Mouse (Mus musculus): ENCODE measurements at regions not wholly inside any gene's neighbourhood (a gene's known extent, or its start where the extent isn't known, plus 50 kb on each side); places are given as distances from the start of the nearest gene placed in this dataset.

- no peaks in the 10 kb centered on the region for H3K4me1 ChIP-seq (replicated peaks)
- H3K36me3 ChIP-seq = no peaks in the 10 kb centered on the region
- H3K27me3 ChIP-seq (ENCODE audit: insufficient read depth, poor library complexity, severe bottlenecking) = no peaks in the 10 kb centered on the region
- H3K9me3 ChIP-seq = no peaks in the 10 kb centered on the region
- no peak overlapping the region for H3K4me3 ChIP-seq
- no peak overlapping the region for H3K27ac ChIP-seq
- 80% methylated on average over 4 of the region's 4 CpGs for WGBS
- DNase-seq (ENCODE audit: low spot score) = no peak
Measured at GRCm38 (mm10) chr8:103853048-103853447, 248.4 kb upstream of the Cdh5 start.

- Histone ChIP-seq H3K36me3 (no peaks in the 10 kb centered on the region), H3K4me1 (replicated peaks) (no peaks in the 10 kb centered on the region), H3K27me3 (ENCODE audit: insufficient read depth, poor library complexity, severe bottlenecking) (no peaks in the 10 kb centered on the region), H3K9me3 (no peaks in the 10 kb centered on the region), H3K4me3 (no peak overlapping the region), H3K27ac (no peak overlapping the region)
- no peak for DNase-seq (ENCODE audit: low spot score)
- 82% methylated on average over 9 of the region's 9 CpGs for WGBS
Measured at GRCm38 (mm10) chr8:103855291-103855690, 246.1 kb upstream of the Cdh5 start.

DNA sequence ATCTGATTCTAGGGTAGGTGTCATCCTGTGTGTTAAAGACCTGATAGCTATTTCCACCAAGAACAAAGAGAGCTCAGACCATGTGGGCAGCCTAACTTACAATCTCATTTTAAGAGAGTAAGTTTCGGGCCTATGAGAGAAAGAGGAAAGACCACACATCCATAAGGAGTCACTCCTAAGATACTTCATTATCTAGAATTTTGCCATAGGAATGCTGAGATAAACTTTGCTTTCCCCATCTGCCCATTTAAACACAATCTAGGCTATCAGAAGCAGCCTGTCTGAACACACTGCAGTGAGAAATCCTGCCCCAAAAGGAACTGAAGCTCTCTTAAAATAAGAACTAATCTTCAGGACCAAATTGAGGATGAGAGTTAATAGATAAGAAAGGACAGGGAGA, 242.3 kb upstream of the Cdh5 start:
- 88% methylated on average over 1 of the region's 1 CpGs for WGBS
- peaks cover 11% of the 10 kb centered on the region; the same call in 1 of the 2 replicates for H3K4me1 ChIP-seq (replicated peaks)
- no peaks in the 10 kb centered on the region for H3K27me3 ChIP-seq (ENCODE audit: insufficient read depth, poor library complexity, severe bottlenecking)
- no peaks in the 10 kb centered on the region for H3K36me3 ChIP-seq
- H3K9me3 ChIP-seq = no peaks in the 10 kb centered on the region
- no peak for DNase-seq (ENCODE audit: low spot score)
- no peak overlapping the region for H3K27ac ChIP-seq
- no peak overlapping the region for H3K4me3 ChIP-seq

DNA sequence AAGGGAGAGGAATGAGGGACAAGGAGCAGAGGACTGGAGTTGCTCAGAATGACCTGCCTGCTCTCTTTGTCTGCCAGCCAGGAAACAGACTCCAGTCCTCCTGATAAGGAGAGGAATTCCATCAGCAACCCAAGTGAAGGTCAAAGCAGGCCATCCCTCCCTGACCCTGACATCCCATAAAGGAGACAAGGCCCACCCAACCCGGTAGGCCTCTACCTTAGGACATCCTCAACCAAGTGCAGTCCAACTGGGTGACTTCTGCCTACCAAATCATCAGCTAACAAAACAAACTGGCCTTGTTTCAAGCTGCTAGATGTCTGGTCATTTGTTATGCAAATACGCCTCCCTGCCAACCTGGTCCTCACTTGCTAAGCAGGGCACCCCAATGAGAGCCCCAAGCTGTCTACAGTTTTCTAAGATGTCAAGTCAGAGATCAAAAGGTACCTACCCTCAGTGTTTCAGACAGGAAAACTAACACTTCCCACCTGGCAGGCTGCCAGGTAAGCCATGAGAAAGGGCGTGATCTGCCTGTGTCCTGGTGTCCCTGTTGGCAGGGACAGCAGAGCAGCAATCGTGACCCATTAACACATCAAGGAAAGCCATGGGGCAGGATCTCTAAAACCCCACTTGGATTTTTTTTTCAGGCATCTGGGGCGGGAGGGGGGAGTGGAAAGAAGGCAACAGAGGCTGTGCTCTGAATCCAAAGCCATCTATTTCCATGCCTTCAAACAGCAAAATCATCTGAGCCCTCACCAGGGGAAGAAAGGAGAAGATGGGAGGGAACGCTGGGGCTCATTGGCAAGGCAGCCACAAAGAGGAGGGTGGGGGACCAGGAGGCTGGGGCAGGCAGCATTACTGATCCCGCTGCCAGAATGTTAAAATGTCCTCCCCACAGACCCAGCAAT, 227.6 kb upstream of the Cdh5 start:
- Histone ChIP-seq H3K9me3 (no peaks in the 10 kb centered on the region), H3K36me3 (no peaks in the 10 kb centered on the region), H3K27ac (no peak overlapping the region), H3K27me3 (ENCODE audit: insufficient read depth, poor library complexity, severe bottlenecking) (no peaks in the 10 kb centered on the region), H3K4me3 (no peak overlapping the region), H3K4me1 (replicated peaks) (peaks cover 19% of the 10 kb centered on the region)
- no peak for DNase-seq (ENCODE audit: low spot score)
- WGBS = 38% methylated on average over 7 of the region's 7 CpGs

DNA sequence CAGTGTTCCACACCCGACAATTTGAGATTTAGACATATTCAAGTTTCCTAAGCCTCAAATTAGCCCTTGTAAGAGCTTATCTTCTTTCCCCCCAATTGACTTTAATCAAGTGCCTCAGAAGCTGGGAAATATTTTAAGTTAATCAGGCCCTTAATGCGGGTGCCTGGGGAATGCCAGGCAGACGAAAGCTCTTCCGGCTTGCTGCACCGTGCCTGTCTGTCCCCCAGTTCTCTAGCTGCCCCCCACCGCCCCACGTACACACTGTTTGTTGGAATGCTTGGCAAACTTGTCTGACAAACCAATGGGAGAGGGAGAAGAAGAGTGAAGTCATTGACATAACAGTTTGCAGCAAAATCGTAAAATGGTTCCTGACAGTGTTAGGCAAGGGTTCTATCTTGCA, 226.9 kb upstream of the Cdh5 start:
- H3K27ac ChIP-seq = no peak overlapping the region
- 62% methylated on average over 8 of the region's 8 CpGs for WGBS
- no peaks in the 10 kb centered on the region for H3K27me3 ChIP-seq (ENCODE audit: insufficient read depth, poor library complexity, severe bottlenecking)
- peaks cover 19% of the 10 kb centered on the region for H3K4me1 ChIP-seq (replicated peaks)
- DNase-seq (ENCODE audit: low spot score) = no peak
- H3K36me3 ChIP-seq = no peaks in the 10 kb centered on the region
- no peaks in the 10 kb centered on the region for H3K9me3 ChIP-seq
- H3K4me3 ChIP-seq = no peak overlapping the region

- H3K36me3 ChIP-seq = no peaks in the 10 kb centered on the region
- WGBS = 83% methylated on average over 2 of the region's 2 CpGs
- peaks cover 5% of the 10 kb centered on the region for H3K4me1 ChIP-seq (replicated peaks)
- H3K9me3 ChIP-seq = no peaks in the 10 kb centered on the region
- H3K27ac ChIP-seq = no peak overlapping the region
- no peak overlapping the region for H3K4me3 ChIP-seq
- DNase-seq (ENCODE audit: low spot score) = no peak
- no peaks in the 10 kb centered on the region for H3K27me3 ChIP-seq (ENCODE audit: insufficient read depth, poor library complexity, severe bottlenecking)
Measured at GRCm38 (mm10) chr8:103879505-103879904, 221.9 kb upstream of the Cdh5 start.

GRCm38 (mm10) chr8:103880431-103881145, 220.8 kb upstream of the Cdh5 start:
- no peak overlapping the region for H3K4me3 ChIP-seq
- no peaks in the 10 kb centered on the region for H3K36me3 ChIP-seq
- H3K27ac ChIP-seq = no peak overlapping the region
- peaks cover 5% of the 10 kb centered on the region for H3K4me1 ChIP-seq (replicated peaks)
- DNase-seq (ENCODE audit: low spot score) = no peak
- H3K27me3 ChIP-seq (ENCODE audit: insufficient read depth, poor library complexity, severe bottlenecking) = no peaks in the 10 kb centered on the region
- no peaks in the 10 kb centered on the region for H3K9me3 ChIP-seq
- 92% methylated on average over 14 of the region's 14 CpGs for WGBS

DNA sequence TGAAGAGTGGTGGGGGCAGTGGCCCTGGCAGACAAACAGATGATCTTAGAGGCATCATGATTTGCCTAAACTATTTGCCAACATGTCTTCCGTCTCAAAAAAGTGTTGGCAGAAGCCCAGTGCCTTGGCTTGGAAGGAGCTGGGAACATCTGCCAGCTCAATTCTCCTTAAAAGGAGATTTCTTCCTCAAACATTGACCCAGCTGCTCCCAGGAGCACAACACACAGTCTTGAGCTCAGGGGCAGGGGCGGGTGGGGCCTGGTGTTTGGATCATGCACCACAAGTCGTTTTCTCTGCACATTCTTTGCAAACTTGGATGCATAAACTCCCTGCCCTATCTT, 220.3 kb upstream of the Cdh5 start:
- Histone ChIP-seq H3K4me3 (no peak overlapping the region), H3K9me3 (no peaks in the 10 kb centered on the region), H3K4me1 (replicated peaks) (peaks cover 5% of the 10 kb centered on the region), H3K27ac (no peak overlapping the region), H3K36me3 (no peaks in the 10 kb centered on the region), H3K27me3 (ENCODE audit: insufficient read depth, poor library complexity, severe bottlenecking) (no peaks in the 10 kb centered on the region)
- WGBS = 74% methylated on average over 3 of the region's 3 CpGs
- DNase-seq (ENCODE audit: low spot score) = no peak

- Histone ChIP-seq H3K27me3 (ENCODE audit: insufficient read depth, poor library complexity, severe bottlenecking) (no peaks in the 10 kb centered on the region), H3K4me3 (no peak overlapping the region), H3K36me3 (no peaks in the 10 kb centered on the region), H3K9me3 (no peaks in the 10 kb centered on the region), H3K4me1 (replicated peaks) (no peaks in the 10 kb centered on the region), H3K27ac (no peak overlapping the region)
- WGBS = 92% methylated on average over 12 of the region's 12 CpGs
- DNase-seq (ENCODE audit: low spot score) = no peak
Measured at GRCm38 (mm10) chr8:103884873-103885780, 216.3 kb upstream of the Cdh5 start.

DNA sequence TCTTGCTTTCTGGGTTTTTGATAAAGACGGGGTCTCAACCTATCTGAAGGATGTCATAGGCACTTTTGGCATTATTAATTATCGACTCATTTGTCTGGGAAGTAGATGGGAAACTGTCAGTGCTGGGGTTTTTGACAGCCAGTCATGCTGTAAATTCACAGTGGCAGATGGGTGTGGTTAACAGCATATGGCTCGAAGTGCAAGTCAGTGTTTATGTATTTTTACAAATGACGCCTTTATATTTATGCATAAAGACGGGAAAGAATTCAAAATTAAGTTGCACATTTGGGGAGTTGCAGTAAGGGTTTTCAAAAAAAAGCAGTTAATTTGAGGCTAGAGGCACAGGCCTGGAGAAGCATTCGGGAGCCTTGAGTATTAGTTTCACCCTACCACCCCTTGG, 206.8 kb upstream of the Cdh5 start:
- H3K27ac ChIP-seq = no peak overlapping the region
- DNase-seq (ENCODE audit: low spot score) = no peak
- WGBS = 89% methylated on average over 6 of the region's 6 CpGs
- H3K4me1 ChIP-seq (replicated peaks) = no peaks in the 10 kb centered on the region
- H3K36me3 ChIP-seq = no peaks in the 10 kb centered on the region
- H3K4me3 ChIP-seq = no peak overlapping the region
- no peaks in the 10 kb centered on the region for H3K27me3 ChIP-seq (ENCODE audit: insufficient read depth, poor library complexity, severe bottlenecking)
- H3K9me3 ChIP-seq = no peaks in the 10 kb centered on the region

GRCm38 (mm10) chr8:103895132-103895531, 206.3 kb upstream of the Cdh5 start:
- H3K36me3 ChIP-seq = no peaks in the 10 kb centered on the region
- H3K27ac ChIP-seq = no peak overlapping the region
- no peaks in the 10 kb centered on the region for H3K9me3 ChIP-seq
- no peak overlapping the region for H3K4me3 ChIP-seq
- 87% methylated on average over 6 of the region's 6 CpGs for WGBS
- H3K4me1 ChIP-seq (replicated peaks) = no peaks in the 10 kb centered on the region
- no peak for DNase-seq (ENCODE audit: low spot score)
- H3K27me3 ChIP-seq (ENCODE audit: insufficient read depth, poor library complexity, severe bottlenecking) = no peaks in the 10 kb centered on the region

DNA sequence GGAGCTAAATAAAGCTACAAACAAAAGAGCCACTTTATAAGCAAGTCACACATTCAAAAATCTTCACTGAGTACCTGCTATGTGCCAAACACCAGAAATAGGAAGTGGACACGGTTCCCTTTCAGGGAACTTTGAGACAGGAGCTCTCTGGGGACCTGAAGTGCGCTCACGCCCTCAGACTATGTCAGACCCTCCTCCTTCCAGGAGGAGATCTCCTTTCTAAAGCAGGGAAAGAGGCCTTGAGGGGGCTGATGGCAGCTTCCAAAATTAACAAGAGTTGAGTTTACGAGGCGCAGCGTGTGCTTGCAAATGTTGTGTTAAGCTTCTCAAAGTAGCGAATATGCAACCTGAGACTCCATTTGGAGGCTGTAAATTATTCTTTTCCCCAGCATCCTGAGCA, 204.0 kb upstream of the Cdh5 start:
- Histone ChIP-seq H3K27me3 (ENCODE audit: insufficient read depth, poor library complexity, severe bottlenecking) (no peaks in the 10 kb centered on the region), H3K27ac (no peak overlapping the region), H3K36me3 (no peaks in the 10 kb centered on the region), H3K9me3 (no peaks in the 10 kb centered on the region), H3K4me3 (no peak overlapping the region), H3K4me1 (replicated peaks) (0 out of 2 replicates have a peak, but pooled peaks cover 5% of the 10 kb centered on the region)
- DNase-seq (ENCODE audit: low spot score) = no peak
- 89% methylated on average over 7 of the region's 7 CpGs for WGBS
